Mouse (Mus musculus) lung, postnatal 0 days (tissue): ENCODE results near the gene Rprd1b. TPM values are rescaled to one million over a fixed set of nuclear protein-coding genes. Genes with fewer than 3 reads are reported as not detected.

Experiments
- ATAC-seq: fragments of 200-750 bp; cut with Nextera tagmentation; 2 replicates; pipeline ENCODE4 v1.8.0; 2017; ENCODE audit warnings: moderate library complexity
- DNase-seq: peaks from one replicate; pipeline ENCODE4 v3.0.0-alpha.2; 2016; ENCODE audit warnings: low spot score
- H3K27ac ChIP-seq: fragments of 300-500 bp; sonication (generic); 2 replicates; pipeline ENCODE4 v1.5.1; 2014; ENCODE audit warnings: antibody characterized with exemption, mild to moderate bottlenecking, low read length, mixed read lengths
- H3K27me3 ChIP-seq: fragments of 300-500 bp; sonication (generic); replicated peaks from 2 replicates; pipeline ENCODE4 v1.6.1; 2014; ENCODE audit warnings: low read length, mixed read lengths; ENCODE audit not compliant: insufficient read depth
- H3K36me3 ChIP-seq: fragments of 300-500 bp; sonication (generic); 2 replicates; pipeline ENCODE4 v1.6.1; 2014; ENCODE audit warnings: low read length, mixed read lengths; ENCODE audit not compliant: insufficient read depth
- H3K4me1 ChIP-seq: fragments of 300-500 bp; sonication (generic); 2 replicates; pipeline ENCODE4 v1.6.1; 2014; ENCODE audit warnings: antibody characterized with exemption, low read depth, low read length, mixed read lengths; ENCODE audit not compliant: insufficient read depth
- H3K4me2 ChIP-seq: fragments of 300-500 bp; sonication (generic); replicated peaks from 2 replicates; pipeline ENCODE4 v1.6.1; 2014; ENCODE audit warnings: low read depth, mild to moderate bottlenecking, low read length, moderate library complexity, mixed read lengths
- H3K4me3 ChIP-seq: fragments of 300-500 bp; sonication (generic); 2 replicates; pipeline ENCODE4 v1.5.1; 2014; ENCODE audit warnings: low read depth, low read length
- H3K9ac ChIP-seq: fragments of 300-500 bp; sonication (generic); replicated peaks from 2 replicates; pipeline ENCODE4 v1.6.1; 2014; ENCODE audit warnings: low read depth, mild to moderate bottlenecking
- H3K9me3 ChIP-seq: fragments of 300-500 bp; sonication (generic); 2 replicates; pipeline ENCODE4 v1.6.1; 2016; ENCODE audit warnings: low read length, mixed read lengths
- CTCF ChIP-seq: IDR thresholded peaks from 2 replicates; pipeline ENCODE4 v1.5.1; 2016; ENCODE audit warnings: antibody characterized with exemption, mild to moderate bottlenecking
- EP300 ChIP-seq: IDR thresholded peaks from 2 replicates; pipeline ENCODE4 v1.6.1; 2016; ENCODE audit warnings: antibody characterized with exemption, mild to moderate bottlenecking, control low read depth
- WGBS: fragments of 180-500 bp; shearing (Covaris S2); extraction: QIAGEN DNeasy Blood & Tissue Kit; methylation state at CpG from one replicate; pipeline ENCODE4 v1.1.7; 2014; 5-methylcytosine and 5-hydroxymethylcytosine counted together
- polyA plus RNA-seq: library from polyadenylated mRNA; unstranded; fragments of >200 nt; fragmentation: Nextera tagmentation; extraction: Ambion mirVana; gene quantifications from 2 replicates; pipeline ENCODE4 v1.2.1, GENCODE M21; 2015

Gene Rprd1b
- polyA plus RNA-seq, 1 experiment from 2014 or later, result 23.8 TPM

- Histone ChIP-seq H3K9ac (no peak overlapping the region), H3K4me1 (peaks cover 7% of the 10 kb centered on the region; the same call in 1 of the 2 replicates), H3K27me3 (no peaks in the 10 kb centered on the region), H3K4me2 (no peak overlapping the region), H3K9me3 (no peaks in the 10 kb centered on the region), H3K36me3 (no peaks in the 10 kb centered on the region), H3K27ac (0 out of 2 replicates have a peak overlapping the region, but pooled peaks have one; percentile 9), H3K4me3 (no peak overlapping the region)
- WGBS, result 44% methylated on average over 9 of the region's 9 CpGs
- DNase-seq, result peak; percentile 67
- TF ChIP-seq CTCF (no peak), EP300 (peak; percentile 72; the same call in 1 of the 2 replicates)
- ATAC-seq, result no peak
Measured at GRCm38 (mm10) chr2:158167496-158168205, 139.4 kb downstream of the Rprd1b start.

DNA sequence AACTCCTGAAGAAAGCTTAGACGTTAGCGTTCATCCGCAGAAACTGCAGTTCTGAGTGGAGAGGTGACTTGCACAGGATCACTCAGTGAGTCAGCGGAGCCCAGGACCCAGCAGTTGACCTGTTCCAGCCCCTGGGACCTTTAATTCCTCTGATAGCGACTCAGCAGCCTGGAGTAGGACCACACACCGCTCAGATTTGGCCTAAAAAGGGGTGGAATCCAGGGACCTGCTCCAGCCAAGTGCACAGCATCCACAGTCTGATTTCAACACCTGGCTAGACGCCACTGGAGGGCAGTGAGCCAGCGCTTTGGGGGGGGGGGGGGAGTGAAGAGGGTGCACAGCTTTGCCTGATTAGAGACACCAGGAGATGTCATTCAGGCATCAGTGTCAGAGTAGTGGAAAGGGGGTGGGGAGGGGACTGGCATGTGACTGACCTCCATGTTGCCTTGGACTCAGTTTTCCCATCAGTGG, 140.5 kb downstream of the Rprd1b start:
- TF ChIP-seq CTCF, result no peak
- peak; percentile 37; the same call in 1 of the 2 replicates for TF ChIP-seq EP300
- ATAC-seq, result peak; percentile 81
- no peak overlapping the region for H3K9ac ChIP-seq
- H3K4me1 ChIP-seq, result peaks cover 7% of the 10 kb centered on the region; the same call in 1 of the 2 replicates
- H3K9me3 ChIP-seq, result no peaks in the 10 kb centered on the region
- H3K36me3 ChIP-seq, result no peaks in the 10 kb centered on the region
- DNase-seq, result peak; percentile 75
- H3K27me3 ChIP-seq, result no peaks in the 10 kb centered on the region
- no peak overlapping the region for H3K4me3 ChIP-seq
- 36% methylated on average over 7 of the region's 8 CpGs for WGBS
- H3K4me2 ChIP-seq, result no peak overlapping the region
- peak overlapping the region; percentile 76 for H3K27ac ChIP-seq

- TF ChIP-seq EP300 (peak; percentile 91), CTCF (no peak)
- peak overlapping the region; percentile 76 for H3K27ac ChIP-seq
- H3K9ac ChIP-seq, result no peak overlapping the region
- H3K9me3 ChIP-seq, result no peaks in the 10 kb centered on the region
- 61% methylated on average over 6 of the region's 6 CpGs for WGBS
- no peaks in the 10 kb centered on the region for H3K27me3 ChIP-seq
- DNase-seq (peak; percentile 78), ATAC-seq (peak; percentile 83)
- no peak overlapping the region for H3K4me3 ChIP-seq
- H3K36me3 ChIP-seq, result no peaks in the 10 kb centered on the region
- H3K4me1 ChIP-seq, result peaks cover 7% of the 10 kb centered on the region; the same call in 1 of the 2 replicates
- H3K4me2 ChIP-seq, result no peak overlapping the region
Measured at GRCm38 (mm10) chr2:158169351-158169750, 141.1 kb downstream of the Rprd1b start.

GRCm38 (mm10) chr2:158169771-158170170, 141.5 kb downstream of the Rprd1b start:
- no peaks in the 10 kb centered on the region for H3K36me3 ChIP-seq
- H3K4me2 ChIP-seq, result no peak overlapping the region
- TF ChIP-seq EP300, result no peak; the same call in 1 of the 2 replicates
- no peak for TF ChIP-seq CTCF
- H3K9ac ChIP-seq, result no peak overlapping the region
- peak overlapping the region; percentile 76 for H3K27ac ChIP-seq
- H3K27me3 ChIP-seq, result no peaks in the 10 kb centered on the region
- DNase-seq, result no peak
- 69% methylated on average over 7 of the region's 7 CpGs for WGBS
- H3K4me1 ChIP-seq, result peaks cover 7% of the 10 kb centered on the region; the same call in 1 of the 2 replicates
- peak; percentile 38 for ATAC-seq
- H3K4me3 ChIP-seq, result no peak overlapping the region
- no peaks in the 10 kb centered on the region for H3K9me3 ChIP-seq

DNA sequence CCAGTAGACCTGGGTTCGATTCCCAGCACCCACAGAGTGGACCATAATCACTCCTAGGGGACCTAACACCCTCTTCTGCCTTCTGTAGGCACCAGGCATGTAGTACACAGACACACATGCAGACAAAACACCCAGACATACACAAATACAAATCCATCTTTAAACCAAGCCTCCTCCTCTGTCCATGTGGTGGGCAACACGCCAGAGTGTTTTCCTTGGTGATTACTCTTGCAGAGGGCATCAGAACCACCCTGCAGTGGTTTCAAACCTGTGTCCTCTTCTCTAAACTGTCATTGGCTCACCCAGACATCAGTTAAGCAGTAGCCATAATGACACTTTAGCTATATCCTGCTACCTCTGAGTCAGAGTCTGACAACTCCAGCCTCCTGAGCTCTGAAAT, 142.1 kb downstream of the Rprd1b start:
- Histone ChIP-seq H3K4me3 (no peak overlapping the region), H3K9me3 (no peaks in the 10 kb centered on the region), H3K27ac (peak overlapping the region; percentile 76; the same call in 1 of the 2 replicates), H3K27me3 (no peaks in the 10 kb centered on the region), H3K4me2 (no peak overlapping the region), H3K9ac (no peak overlapping the region), H3K4me1 (peaks cover 7% of the 10 kb centered on the region; the same call in 1 of the 2 replicates), H3K36me3 (no peaks in the 10 kb centered on the region)
- TF ChIP-seq EP300, result no peak
- no peak for TF ChIP-seq CTCF
- DNase-seq (no peak), ATAC-seq (no peak)
- 86% methylated on average over 2 of the region's 2 CpGs for WGBS

DNA sequence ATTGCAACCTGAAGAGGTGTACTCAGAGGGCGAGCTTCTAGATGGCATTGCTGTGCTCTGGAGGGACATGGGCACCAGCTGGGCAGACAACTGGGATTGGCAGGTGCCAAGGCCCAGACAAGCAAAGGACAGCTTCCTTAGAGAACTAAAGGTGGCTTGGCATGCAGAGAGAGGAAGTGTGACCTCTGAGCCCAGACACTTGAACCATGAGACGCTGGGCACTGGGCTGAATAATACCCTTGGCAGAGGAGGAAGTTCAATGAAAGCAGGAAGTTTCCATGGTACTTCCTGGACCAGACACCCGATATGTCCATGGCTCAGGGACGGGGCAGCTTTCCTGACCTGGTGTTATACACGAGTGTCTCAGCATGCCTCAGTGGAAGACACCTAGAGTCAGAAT, 146.1 kb downstream of the Rprd1b start:
- 58% methylated on average over 5 of the region's 5 CpGs for WGBS
- Histone ChIP-seq H3K27me3 (no peaks in the 10 kb centered on the region), H3K4me3 (no peak overlapping the region), H3K4me1 (peaks cover 3% of the 10 kb centered on the region; the same call in 1 of the 2 replicates), H3K36me3 (no peaks in the 10 kb centered on the region), H3K9me3 (no peaks in the 10 kb centered on the region), H3K27ac (no peak overlapping the region), H3K4me2 (no peak overlapping the region), H3K9ac (no peak overlapping the region)
- no peak for ATAC-seq
- TF ChIP-seq CTCF (no peak), EP300 (no peak)
- DNase-seq, result no peak
